Mouse (Mus musculus): ENCODE measurements around the gene Sptlc2. TPM values are rescaled to one million over a fixed set of nuclear protein-coding genes. Genes with fewer than 3 reads are reported as not detected.
A peak's percentile ranks its signal among the peaks of the same experiment; 100 is the strongest.

Sptlc2 gene
- polyA plus RNA-seq, 1 experiment from 2014 or later, result 74.9 TPM

DNA sequence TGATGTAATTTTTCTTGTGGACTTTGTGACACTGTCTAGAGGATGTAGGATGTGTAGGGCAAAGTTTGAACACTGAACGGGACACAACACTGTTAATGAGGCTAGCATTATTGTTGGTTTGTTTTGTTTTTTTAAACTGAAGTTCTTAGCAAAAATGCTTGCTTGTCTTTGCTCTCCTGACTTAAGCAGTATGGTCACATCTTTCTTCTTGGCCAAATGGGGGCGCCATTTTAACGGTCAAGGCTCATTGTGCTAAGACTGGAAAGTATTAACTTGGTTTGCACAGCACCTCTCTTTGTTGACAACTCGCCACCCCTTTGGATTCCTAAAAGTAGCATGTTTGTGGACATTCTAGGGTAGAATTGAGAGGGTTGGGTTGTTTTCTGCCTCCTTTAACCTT lies 120.5 kb downstream of the Sptlc2 start:
- ATAC-seq (ENCODE audit: insufficient number of reproducible peaks, insufficient read depth, low FRiP score, low TSS enrichment), result no peak
- Histone ChIP-seq H3K4me1 (peaks cover 13% of the 10 kb centered on the region), H3K4me2 (replicated peaks) (peak overlapping the region; percentile 67), H3K4me3 (peak overlapping the region; percentile 75), H3K36me3 (peaks cover 40% of the 10 kb centered on the region), H3K9ac (peak overlapping the region; percentile 90), H3K27me3 (no peaks in the 10 kb centered on the region), H3K27ac (no peak overlapping the region), H3K9me3 (no peaks in the 10 kb centered on the region)
- WGBS, result 18% methylated on average over 4 of the region's 4 CpGs

DNA sequence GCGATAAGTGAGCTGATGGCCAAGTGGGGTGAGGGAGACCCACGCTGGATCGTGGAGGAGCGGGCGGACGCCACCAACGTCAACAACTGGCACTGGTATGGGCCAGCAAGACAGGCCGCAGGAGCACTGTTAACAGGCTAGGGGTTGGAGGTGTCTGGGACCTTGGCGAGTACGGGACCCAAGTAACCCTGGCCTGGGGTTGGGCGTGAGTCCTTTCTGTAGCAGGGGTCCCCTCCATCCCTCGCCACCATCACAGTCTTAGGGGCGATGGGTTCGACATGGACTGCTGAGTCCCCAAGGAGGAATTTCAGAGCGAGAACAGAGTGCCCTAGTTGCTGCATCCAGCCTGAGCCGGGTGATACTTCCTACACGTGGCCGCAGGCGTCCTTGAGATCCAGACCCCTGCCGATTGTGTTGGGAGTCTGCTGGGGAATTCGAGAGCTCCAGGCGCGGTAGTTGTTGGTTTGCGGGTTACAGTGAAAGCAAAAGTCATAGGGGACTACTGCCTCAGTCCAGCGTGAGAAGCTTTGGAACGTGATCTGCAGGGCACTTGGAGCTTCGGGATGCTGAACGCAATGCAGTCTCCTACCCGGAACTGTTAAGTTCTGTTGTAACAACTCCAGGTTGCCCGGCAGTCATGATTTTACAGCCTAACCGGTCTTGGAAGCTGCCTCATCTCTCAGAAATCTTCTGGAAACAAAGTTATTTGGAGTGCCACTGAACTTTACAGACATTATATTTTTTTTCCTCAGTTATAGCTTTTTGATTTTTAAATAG lies 121.1 kb downstream of the Sptlc2 start:
- Histone ChIP-seq H3K9ac (peak overlapping the region; percentile 90), H3K27ac (peak overlapping the region; percentile 87), H3K4me3 (peak overlapping the region; percentile 75), H3K4me1 (peaks cover 13% of the 10 kb centered on the region), H3K4me2 (replicated peaks) (peak overlapping the region; percentile 67), H3K36me3 (peaks cover 39% of the 10 kb centered on the region), H3K9me3 (no peaks in the 10 kb centered on the region), H3K27me3 (no peaks in the 10 kb centered on the region)
- ATAC-seq (ENCODE audit: insufficient number of reproducible peaks, insufficient read depth, low FRiP score, low TSS enrichment), result peak; percentile 68
- under 1% methylated on average over 31 of the region's 31 CpGs for WGBS

DNA sequence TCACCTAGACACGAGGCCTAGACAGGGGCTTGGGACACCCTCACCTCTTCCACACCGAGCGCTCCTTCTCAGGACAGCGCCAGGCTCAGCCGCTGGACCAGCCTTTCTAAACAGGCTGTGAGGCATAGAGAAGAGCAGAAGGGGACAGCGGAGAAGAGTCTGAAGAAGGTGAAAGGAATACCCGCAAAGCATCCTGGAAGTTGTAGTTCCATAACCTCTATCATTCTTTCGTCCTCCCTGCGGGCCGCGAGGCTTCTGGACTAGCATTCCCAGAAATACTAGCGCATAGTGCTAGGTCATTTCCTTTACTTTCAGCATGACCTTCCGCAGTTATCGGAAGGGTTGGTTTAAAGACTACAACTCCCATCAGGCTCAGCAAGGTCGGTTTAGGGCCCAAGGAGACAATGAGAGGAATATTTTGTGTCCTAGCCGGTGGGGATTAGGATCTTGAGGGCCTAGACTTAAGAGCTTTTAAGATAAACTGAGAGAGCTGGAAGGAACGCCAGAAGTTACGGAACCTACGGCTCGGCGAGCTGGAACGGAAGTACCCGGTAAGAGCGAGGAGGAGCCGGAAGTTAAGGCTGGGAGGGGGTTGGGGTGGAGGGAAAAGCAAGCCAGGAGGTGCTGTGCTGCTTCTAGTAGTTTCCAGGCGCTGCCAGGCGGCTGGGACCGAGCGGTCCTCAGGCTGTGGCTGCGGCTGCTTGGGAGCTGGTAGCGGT lies 121.9 kb downstream of the Sptlc2 start, which contains the start of the genes Vipas39 and Ahsa1:
Gene Vipas39 (minus strand): TSS at position 149 of the 719 bp plus-strand sequence.
Gene Ahsa1 (plus strand): TSS at position 372 of the 719 bp plus-strand sequence.
- H3K4me1 ChIP-seq, result peaks cover 13% of the 10 kb centered on the region
- under 1% methylated on average over 31 of the region's 31 CpGs for WGBS
- H3K4me3 ChIP-seq, result peak within 1 kb of the TSS; percentile 75
- no peaks in the 10 kb centered on the region for H3K9me3 ChIP-seq
- H3K27ac ChIP-seq, result peak within 1 kb of the TSS; percentile 87
- H3K27me3 ChIP-seq, result no peaks in the 10 kb centered on the region
- peak; percentile 98 for ATAC-seq (ENCODE audit: insufficient number of reproducible peaks, insufficient read depth, low FRiP score, low TSS enrichment)
- peak within 1 kb of the TSS; percentile 90 for H3K9ac ChIP-seq
- H3K36me3 ChIP-seq, result peaks cover 40% of the 10 kb centered on the region
- peak within 1 kb of the TSS; percentile 67 for H3K4me2 ChIP-seq (replicated peaks)

DNA sequence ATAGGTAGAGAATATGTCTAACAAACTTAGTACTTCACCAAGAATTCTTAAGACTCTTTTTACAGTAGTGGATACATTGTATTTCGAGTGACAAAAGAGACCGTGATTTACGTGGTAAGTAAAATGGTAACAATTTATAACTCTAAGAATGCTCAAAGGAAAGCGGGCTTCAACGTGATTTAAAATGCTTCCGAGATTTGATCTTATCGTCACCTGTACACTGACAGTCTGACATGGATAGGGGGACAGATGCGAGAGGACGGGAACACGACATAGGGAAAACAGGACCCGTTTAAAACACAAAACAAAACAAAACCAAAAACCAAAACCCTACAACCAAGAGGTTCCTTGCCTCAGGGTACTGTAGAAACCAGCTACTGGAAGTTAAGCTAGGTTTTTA lies 122.7 kb downstream of the Sptlc2 start:
- Histone ChIP-seq H3K4me1 (peaks cover 13% of the 10 kb centered on the region), H3K9me3 (no peaks in the 10 kb centered on the region), H3K27me3 (no peaks in the 10 kb centered on the region), H3K9ac (peak overlapping the region; percentile 90), H3K4me3 (peak overlapping the region; percentile 75), H3K36me3 (peaks cover 38% of the 10 kb centered on the region), H3K27ac (0 out of 2 replicates have a peak overlapping the region, but pooled peaks have one; percentile 87), H3K4me2 (replicated peaks) (peak overlapping the region; percentile 67)
- 25% methylated on average over 11 of the region's 11 CpGs for WGBS
- no peak for ATAC-seq (ENCODE audit: insufficient number of reproducible peaks, insufficient read depth, low FRiP score, low TSS enrichment)

DNA sequence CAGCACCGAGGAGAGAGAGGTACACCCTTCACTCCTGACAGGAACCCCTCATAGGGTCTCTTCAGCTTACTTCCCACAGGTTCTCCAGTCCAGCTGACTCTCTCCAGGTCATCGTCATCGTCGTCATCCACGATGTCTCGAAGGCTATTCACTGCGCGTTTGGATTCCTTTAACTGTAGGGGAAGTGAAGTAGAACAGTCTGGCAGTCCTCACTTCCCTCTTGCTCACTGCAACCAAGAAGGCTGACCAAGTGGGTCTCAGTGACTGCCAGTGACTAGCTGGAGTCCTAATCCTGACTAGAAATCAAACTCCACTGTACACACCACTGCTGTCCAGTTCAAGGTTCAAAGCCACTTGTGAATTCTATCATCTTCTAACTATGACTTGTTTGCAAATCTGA lies 127.6 kb downstream of the Sptlc2 start:
- Histone ChIP-seq H3K9me3 (no peaks in the 10 kb centered on the region), H3K27me3 (no peaks in the 10 kb centered on the region), H3K36me3 (peaks cover 62% of the 10 kb centered on the region), H3K4me2 (replicated peaks) (no peak overlapping the region), H3K4me3 (no peak overlapping the region), H3K9ac (no peak overlapping the region), H3K4me1 (0 out of 2 replicates have a peak, but pooled peaks cover 3% of the 10 kb centered on the region), H3K27ac (no peak overlapping the region)
- whole genome bisulfite sequencing, result 97% methylated on average over 8 of the region's 8 CpGs
- no peak for ATAC-seq (ENCODE audit: insufficient number of reproducible peaks, insufficient read depth, low FRiP score, low TSS enrichment)

DNA sequence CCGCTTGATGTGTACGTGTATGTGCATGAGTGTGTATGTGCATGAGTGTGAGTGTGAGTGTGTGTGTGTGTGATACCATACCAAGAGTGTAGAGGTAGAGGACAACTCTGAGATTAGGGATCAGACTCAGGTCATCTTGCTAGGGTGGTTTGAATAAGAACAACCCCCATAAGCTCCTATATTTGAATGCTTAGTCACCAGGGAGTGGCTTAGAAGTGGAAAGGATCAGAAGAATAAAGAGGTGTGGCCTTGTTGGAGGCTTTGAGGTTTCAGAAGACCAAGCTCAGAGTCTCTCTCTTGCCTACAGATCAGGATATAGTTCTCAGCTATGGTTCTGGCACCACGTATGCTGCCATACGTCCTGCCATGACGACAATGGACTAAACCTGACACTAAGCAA lies 131.5 kb downstream of the Sptlc2 start:
- no peaks in the 10 kb centered on the region for H3K27me3 ChIP-seq
- H3K27ac ChIP-seq, result no peak overlapping the region
- H3K4me2 ChIP-seq (replicated peaks), result no peak overlapping the region
- H3K4me1 ChIP-seq, result no peaks in the 10 kb centered on the region
- 96% methylated on average over 5 of the region's 5 CpGs for WGBS
- H3K9ac ChIP-seq, result no peak overlapping the region
- H3K36me3 ChIP-seq, result peaks cover 78% of the 10 kb centered on the region
- no peak for ATAC-seq (ENCODE audit: insufficient number of reproducible peaks, insufficient read depth, low FRiP score, low TSS enrichment)
- no peak overlapping the region for H3K4me3 ChIP-seq
- H3K9me3 ChIP-seq, result no peaks in the 10 kb centered on the region

Small RNA genes lying within 50 kb of the gene (microRNA-seq; reads per million reads assigned to microRNA genes)
- not detected for gene Gm47293
- gene Mir3068, result 25.4 reads per million, percentile 37 among the genes with 10 or more reads in this experiment

Other genes starting within 250 kb of the Sptlc2 start
- gene Gstz1, start 241.2 kb downstream of the Sptlc2 start, polyA plus RNA-seq (2016; fragmentation: Nextera tagmentation; extraction: Ambion mirVana), result 29.5 and 32.5 TPM in 2 replicates
- 15.4 and 17.3 TPM in 2 replicates for gene Pomt2, start 240.4 kb downstream of the Sptlc2 start, polyA plus RNA-seq (2016; fragmentation: Nextera tagmentation; extraction: Ambion mirVana)
- gene Samd15, start 188.6 kb downstream of the Sptlc2 start, polyA plus RNA-seq (2016; fragmentation: Nextera tagmentation; extraction: Ambion mirVana), result 0.52 and 1.8 TPM in 2 replicates
- 3.6 and 3.8 TPM in 2 replicates for gene Tmed8, start 187.9 kb downstream of the Sptlc2 start, polyA plus RNA-seq (2016; fragmentation: Nextera tagmentation; extraction: Ambion mirVana)
- gene Noxred1, start 149.6 kb downstream of the Sptlc2 start, polyA plus RNA-seq (2016; fragmentation: Nextera tagmentation; extraction: Ambion mirVana), result 0.77 and 0.89 TPM in 2 replicates
- gene Vipas39, start 122.1 kb downstream of the Sptlc2 start, polyA plus RNA-seq (2016; fragmentation: Nextera tagmentation; extraction: Ambion mirVana), result 55.1 and 57.9 TPM in 2 replicates
- 218 and 222 TPM in 2 replicates for gene Ahsa1, start 121.9 kb downstream of the Sptlc2 start, polyA plus RNA-seq (2016; fragmentation: Nextera tagmentation; extraction: Ambion mirVana)
- 1.0 and 1.4 TPM in 2 replicates for gene Ism2, start 88.7 kb downstream of the Sptlc2 start, polyA plus RNA-seq (2016; fragmentation: Nextera tagmentation; extraction: Ambion mirVana)
- 278 and 300 TPM in 2 replicates for gene Slirp, start 55.5 kb upstream of the Sptlc2 start, polyA plus RNA-seq (2016; fragmentation: Nextera tagmentation; extraction: Ambion mirVana)
- gene Alkbh1, start 55.7 kb upstream of the Sptlc2 start, polyA plus RNA-seq (2016; fragmentation: Nextera tagmentation; extraction: Ambion mirVana), result 73.2 and 76.0 TPM in 2 replicates
- 142 and 147 TPM in 2 replicates for gene Snw1, start 83.9 kb upstream of the Sptlc2 start, polyA plus RNA-seq (2016; fragmentation: Nextera tagmentation; extraction: Ambion mirVana)
- not detected in 2 replicates for gene Gm5788, start 106.4 kb upstream of the Sptlc2 start, polyA plus RNA-seq (2016; fragmentation: Nextera tagmentation; extraction: Ambion mirVana)
- not detected in 2 replicates for gene Gm8300, start 126.0 kb upstream of the Sptlc2 start, polyA plus RNA-seq (2016; fragmentation: Nextera tagmentation; extraction: Ambion mirVana)
- not detected in 2 replicates for gene Oog1, start 214.3 kb upstream of the Sptlc2 start, polyA plus RNA-seq (2016; fragmentation: Nextera tagmentation; extraction: Ambion mirVana)
- gene Gm4027, start 230.5 kb upstream of the Sptlc2 start, polyA plus RNA-seq (2016; fragmentation: Nextera tagmentation; extraction: Ambion mirVana), result not detected in 2 replicates